Mouse (Mus musculus) brain, embryonic 14.5 days (tissue): ENCODE results near the gene Trnau1ap. TPM values are rescaled to one million over a fixed set of nuclear protein-coding genes. Genes with fewer than 3 reads are reported as not detected.

Source experiments
- DNase-seq: peaks from one replicate; pipeline ENCODE4 v3.0.0-alpha.2; 2011; ENCODE audit warnings: low read depth
- CTCF ChIP-seq: fragments of 200-500 bp; IDR thresholded peaks from 2 replicates; pipeline ENCODE4 v1.5.1; 2012; ENCODE audit warnings: inconsistent platforms, mild to moderate bottlenecking, moderate library complexity, borderline replicate concordance; ENCODE audit not compliant: insufficient read depth, insufficient read length; ENCODE audit errors: extremely low read depth
- POLR2A ChIP-seq: fragments of 200-500 bp; IDR thresholded peaks from 2 replicates; pipeline ENCODE4 v1.6.1; 2012; ENCODE audit warnings: mild to moderate bottlenecking, inconsistent platforms, borderline replicate concordance; ENCODE audit not compliant: poor library complexity, insufficient read depth, insufficient read length, severe bottlenecking; ENCODE audit errors: extremely low read depth
- polyA plus RNA-seq: library from polyadenylated mRNA; depleted of rRNA; stranded (reverse); fragments of >200 nt; gene quantifications from 2 replicates; pipeline ENCODE4 v1.2.3, GENCODE M21; 2012

The Trnau1ap gene
- polyA plus RNA-seq, 1 experiment = 30.5 TPM

DNA sequence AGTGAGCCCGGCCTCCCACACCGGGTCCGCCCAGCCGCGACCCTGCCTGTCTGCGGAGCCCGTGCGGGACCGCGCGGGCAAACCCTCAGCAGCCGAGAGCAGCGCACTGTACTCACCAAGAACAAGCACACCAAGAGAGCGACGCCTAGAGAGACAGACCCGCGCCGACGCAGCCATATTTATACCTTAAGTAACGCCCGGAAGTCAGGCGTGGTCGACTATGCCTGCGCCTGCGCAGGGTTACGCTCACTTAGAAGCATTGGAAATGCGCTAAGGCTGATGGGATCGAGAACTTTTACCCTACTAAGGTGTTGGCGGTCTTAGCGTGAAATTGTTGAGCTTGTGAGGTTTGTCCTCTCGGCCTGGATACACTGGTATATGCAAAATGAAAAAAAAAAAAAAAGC lies 24.1 kb upstream of the Trnau1ap start, which contains the start of gene Rcc1:
Gene Rcc1 (minus strand): TSS at position 125 of the 405 bp plus-strand sequence.
- peak; percentile 97 for DNase-seq
- TF ChIP-seq POLR2A (peak; percentile 84; the same call in 1 of the 2 replicates), CTCF (0 out of 2 replicates have a peak, but pooled peaks have one; percentile 11)

DNA sequence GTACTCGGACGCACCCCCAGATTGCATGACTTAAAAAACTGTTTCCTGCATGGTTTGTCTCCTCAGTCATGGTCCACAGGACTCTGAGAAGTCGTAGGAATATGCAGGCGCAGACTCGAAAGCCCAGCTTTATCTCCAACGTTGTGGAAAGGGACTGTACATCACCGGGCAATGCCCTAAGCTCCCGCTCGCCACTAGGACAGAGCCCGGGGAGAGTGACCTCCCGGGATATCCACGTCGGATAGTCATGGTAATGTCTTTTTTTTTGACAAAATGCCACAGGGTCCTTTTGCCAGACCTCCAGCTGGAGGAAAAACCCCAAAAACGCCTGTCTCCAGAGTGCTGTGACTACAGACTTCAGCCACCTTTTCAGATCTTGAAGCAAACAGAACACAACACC lies 23.4 kb upstream of the Trnau1ap start:
- no peak for TF ChIP-seq CTCF
- TF ChIP-seq POLR2A = no peak
- DNase-seq = peak; percentile 15

DNA sequence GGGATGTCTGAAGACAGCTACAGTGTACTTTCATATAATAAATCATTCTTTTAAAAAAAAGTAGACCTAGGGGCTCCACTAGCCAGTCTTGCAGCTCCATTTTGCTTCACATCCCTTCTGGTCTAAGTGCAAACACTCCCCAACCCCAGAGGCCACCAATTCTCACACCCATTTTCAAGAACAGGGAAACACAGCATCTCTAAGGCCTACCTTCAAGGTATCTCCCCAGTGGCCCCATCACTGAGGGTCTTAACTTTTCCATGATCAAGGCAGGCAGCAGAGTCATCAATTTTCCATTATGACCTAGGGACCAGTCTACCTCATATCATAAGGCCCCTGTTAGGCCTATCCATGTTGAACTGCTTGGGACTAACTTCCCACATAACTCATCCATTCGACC lies 22.1 kb upstream of the Trnau1ap start:
- TF ChIP-seq CTCF (no peak), POLR2A (no peak)

DNA sequence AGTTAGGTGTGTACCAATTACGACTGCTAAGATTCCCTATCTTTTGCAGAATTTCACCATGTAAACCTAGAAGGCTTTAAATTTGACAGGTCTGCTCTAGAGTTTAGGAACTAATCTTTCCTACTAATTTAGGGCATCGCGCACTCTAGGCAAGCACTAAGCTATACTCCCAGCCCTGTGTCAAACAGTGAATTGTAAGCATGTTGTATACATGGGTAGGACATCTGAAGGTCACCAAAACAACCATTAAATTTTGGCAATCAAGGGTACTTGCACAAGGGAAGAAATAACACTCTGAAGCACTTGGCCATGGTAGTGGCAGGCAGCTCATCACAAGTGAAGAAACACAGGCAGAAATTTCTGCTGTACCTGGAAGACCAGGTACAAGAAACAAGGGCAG lies 21.5 kb upstream of the Trnau1ap start:
- DNase-seq = no peak
- no peak for TF ChIP-seq POLR2A
- TF ChIP-seq CTCF = no peak

More for the DNA sequence above, 22.1 kb upstream of the Trnau1ap start:
- DNase-seq = no peak

DNA sequence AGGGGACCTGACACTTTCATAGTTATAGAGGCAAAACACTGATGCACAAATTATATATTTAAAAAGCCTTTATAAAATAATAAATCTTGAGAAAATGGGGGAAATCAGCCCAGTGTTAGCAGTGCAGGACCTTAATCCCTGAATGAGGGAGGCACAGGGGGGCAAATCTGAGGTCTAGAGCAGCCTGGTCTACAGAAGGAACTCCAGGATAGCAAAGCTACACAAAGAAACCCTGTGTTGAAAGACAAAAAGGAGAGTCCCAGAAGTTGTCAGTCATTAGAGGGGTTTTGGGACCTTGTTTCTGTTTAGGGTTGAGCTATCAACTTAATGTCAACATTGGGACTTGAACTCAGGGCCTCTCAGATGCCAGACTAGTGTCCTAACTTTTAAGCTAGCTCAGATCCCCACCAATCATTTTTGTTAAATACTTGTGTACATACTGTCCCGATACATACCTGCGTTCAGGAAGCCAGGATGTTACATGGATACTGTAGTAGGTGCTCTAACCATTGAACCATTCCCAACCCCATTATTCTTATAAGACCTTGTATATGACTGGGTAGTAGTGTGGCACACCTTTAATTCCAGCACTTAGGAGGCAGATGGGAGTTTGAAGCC lies 20.9 kb upstream of the Trnau1ap start:
- TF ChIP-seq CTCF = no peak
- no peak for TF ChIP-seq POLR2A
- no peak for DNase-seq

DNA sequence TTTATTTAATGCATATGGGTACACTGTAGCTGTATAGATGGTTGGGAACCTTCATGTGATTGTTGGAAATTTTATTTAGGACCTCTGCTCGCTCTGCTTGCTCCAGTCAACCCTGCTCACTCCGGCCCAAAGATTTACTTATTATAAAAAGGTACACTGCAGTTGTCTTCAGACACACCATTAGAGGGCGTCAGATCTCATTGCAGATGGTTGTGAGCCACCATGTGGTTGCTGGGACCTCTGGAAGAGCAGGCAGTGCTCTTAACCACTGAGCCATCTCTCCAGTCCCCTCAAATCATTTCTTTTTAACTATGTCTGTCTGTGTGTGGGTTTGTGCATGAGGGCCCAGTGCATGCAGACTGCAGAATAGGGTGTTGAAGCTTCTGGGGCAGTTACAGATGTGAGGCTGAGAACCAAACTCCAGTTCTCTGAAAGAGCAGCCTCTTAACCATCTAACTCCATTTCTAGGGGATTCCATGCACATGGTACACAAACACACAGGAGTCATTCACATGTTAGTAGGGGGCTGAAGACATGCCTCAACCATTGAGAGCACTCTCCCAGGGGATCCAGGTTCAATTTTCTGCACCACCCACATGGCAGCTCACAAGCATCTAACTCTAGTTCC lies 20.3 kb upstream of the Trnau1ap start:
- no peak for DNase-seq
- TF ChIP-seq CTCF (no peak), POLR2A (no peak)

DNA sequence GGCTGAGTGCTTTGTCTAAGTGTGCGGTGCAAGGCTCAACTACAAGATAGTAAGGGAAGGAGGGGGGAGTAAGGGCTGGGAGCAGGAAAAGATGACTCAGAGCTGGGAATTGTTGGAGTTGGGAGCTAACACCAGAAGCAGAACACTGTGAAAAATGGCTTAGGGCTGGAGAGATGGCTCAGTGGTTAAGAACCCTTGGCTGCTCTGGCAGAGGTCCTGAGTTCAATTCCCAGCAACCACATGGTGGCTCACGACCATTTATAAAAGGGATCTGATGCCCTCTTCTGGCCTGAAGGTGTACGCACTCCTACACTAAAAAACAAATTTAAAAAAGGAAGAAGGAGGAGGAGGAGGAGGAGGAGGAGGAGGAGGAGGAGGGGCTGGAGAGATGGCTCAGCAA lies 17.3 kb upstream of the Trnau1ap start:
- no peak for TF ChIP-seq POLR2A
- no peak for TF ChIP-seq CTCF
- no peak for DNase-seq

DNA sequence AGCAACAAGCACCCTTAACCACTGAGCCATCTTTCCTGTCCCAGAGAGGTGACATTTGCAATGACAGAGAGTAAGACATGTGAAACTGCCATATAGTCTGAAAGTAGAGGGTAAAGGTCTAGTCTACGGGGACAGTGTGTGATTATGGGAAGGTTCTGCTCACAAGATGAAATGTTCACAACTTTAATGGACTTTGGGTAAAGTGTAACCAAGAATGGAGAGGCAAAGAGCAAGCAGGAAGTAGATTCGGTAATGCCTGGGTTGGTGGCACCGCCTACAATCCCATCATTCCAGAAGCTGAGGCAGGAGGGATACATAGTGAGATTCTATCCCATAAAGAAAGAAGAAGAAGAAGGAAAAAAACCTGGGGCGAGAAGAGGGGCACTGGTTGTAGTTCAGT lies 16.9 kb upstream of the Trnau1ap start:
- no peak for DNase-seq
- TF ChIP-seq CTCF = no peak
- TF ChIP-seq POLR2A = no peak

DNA sequence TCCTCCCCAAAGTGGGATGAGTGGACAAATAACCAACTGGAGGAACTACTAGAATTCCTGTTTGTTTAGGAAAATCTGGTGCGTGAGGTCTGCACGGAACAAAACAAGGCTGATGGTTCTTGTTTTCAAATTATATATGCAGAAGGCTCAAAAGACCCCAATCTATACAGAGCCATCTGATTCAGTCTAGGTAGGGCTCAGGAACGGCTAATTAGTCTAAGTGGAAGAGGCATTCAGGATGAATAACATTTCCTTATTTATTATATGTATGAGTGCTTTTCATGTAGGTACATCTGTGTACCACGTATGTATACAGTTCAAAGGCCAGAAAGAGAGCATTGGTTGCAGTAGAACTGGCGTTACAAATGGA lies 16.5 kb upstream of the Trnau1ap start:
- TF ChIP-seq CTCF = no peak

DNA sequence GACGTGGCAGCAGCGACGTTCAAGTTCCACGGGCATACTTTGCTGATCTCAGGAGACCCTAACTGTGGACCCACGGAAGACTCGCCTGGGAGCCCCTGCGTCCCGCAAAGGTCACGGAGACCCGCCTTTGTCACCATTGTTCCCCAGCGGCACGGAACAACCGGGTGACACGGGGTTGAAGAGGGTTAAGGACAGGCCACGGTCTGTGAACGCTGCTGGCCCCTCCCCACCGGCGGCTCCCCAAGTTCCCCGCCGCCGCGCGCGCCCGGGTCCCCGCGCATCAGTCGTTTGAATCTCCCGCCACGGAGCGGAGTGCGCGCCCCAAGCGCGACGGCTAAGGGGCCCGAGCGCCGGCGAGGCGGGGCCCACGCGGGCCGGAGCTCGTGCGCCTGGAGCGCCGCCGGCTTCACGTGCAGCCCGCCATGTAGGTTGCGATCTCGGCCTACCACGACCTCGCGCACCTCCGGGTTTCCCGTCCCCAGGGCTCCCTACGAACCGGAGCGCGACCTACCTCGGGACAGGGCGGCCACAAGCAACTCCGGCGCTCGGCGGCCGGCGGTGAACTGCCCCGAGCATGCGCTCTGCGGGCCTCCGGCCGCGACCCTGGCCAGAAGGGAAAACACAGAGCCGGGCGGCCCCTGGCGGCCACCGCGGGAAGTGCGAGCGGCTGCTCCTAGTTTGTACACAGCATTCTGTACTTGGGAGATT lies 16.0 kb upstream of the Trnau1ap start:
- DNase-seq = peak; percentile 93
- TF ChIP-seq POLR2A (peak; percentile 82), CTCF (peak; percentile 96)

More for the DNA sequence above, 16.5 kb upstream of the Trnau1ap start:
- no peak for DNase-seq

DNA sequence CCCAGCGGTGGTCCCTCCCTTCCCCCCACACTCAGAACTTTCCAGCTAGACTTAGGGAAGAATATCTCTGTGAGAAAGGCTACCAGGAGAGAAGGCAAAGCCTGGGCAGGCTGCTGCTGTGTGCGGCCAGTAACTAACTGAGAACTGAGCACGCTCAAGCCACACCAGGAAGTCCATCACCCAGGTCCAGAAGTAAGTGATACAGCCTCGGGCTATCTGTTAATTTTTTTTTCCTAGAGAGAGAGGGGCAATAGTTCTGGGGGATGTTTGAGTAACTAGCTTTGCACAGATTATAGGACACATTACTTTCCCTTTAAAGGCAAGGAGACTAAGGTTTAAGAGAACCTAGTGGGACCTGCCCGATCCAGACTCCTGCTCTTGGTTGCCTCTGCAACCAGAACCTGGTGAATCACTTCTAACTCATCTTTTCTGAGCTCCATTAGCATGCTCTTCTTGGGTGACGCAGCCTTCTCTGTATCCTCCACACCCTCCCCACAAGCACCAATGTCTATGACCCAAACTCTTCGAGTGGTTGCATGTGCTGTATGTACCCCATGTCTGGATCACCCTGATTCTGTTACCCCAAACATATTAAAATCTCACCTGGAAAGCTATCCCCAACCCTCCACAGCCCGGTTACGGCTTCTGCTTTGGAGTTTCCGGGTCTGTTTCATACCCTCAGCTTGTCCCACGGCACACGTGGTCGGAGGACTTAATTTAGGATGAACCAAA lies 15.2 kb upstream of the Trnau1ap start:
- TF ChIP-seq CTCF (no peak), POLR2A (no peak)
- no peak for DNase-seq
